Mouse (Mus musculus) left cerebral cortex, postnatal 10 days (tissue): ENCODE results near the gene Kcnn3. TPM values are rescaled to one million over a fixed set of nuclear protein-coding genes. Genes with fewer than 3 reads are reported as not detected.

ENCODE experiments used
- DNase-seq, 2 experiments: peaks; one replicate each; pipeline ENCODE4 v3.0.0; 2021 to 2022; ENCODE audit warnings: low spot score in 2 of 2, mixed read lengths in 1 of 2; ENCODE audit errors: extremely low spot score in 1 of 2
- intact Hi-C: fragments of 180-260 bp; cut with DNase I; formaldehyde crosslinking; loops from one replicate; pipeline ENCODE4 v1.15.1; 2025
- total RNA-seq, 2 experiments: library from RNA; stranded (reverse); gene quantifications; 2 replicates each; pipeline ENCODE4 v1.2.3; 2021

Kcnn3 gene
- total RNA-seq, 2 experiments from 2014 or later: 22.9 to 23.7 TPM

DNA sequence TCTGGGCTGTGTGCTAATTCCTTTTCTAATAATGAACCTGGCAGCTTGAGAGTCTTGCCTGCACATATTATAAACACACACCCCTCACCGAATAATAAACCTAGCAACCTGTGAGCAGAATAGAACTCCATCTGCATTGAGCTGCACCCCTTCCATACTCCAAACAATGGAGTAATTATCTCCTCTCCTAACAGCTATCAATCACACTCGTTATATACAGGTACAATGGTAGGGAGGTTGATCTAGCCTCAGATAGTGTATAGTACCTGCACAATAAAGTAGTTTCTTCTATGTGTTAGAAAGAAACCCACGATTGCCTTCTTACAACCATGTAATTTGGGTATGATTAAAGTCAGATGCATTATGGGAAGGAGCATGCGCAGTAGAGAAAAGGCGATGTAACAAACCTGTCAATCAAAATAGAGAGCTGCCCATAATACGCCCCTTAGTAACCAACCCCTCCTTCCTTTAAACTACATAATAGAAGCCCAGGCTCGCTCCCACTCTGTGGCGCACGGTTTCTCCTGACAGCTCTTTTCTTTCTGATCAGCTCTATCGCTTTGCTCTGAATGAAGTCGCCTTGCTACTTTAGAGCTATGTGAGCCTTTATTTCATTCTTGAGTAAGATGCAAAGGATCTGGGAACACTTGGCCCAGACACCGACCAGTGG lies 176.3 kb downstream of the Kcnn3 start:
- peak in 1 of 2 experiments; percentile 36 for DNase-seq
- intact Hi-C loops: no loop called here

DNA sequence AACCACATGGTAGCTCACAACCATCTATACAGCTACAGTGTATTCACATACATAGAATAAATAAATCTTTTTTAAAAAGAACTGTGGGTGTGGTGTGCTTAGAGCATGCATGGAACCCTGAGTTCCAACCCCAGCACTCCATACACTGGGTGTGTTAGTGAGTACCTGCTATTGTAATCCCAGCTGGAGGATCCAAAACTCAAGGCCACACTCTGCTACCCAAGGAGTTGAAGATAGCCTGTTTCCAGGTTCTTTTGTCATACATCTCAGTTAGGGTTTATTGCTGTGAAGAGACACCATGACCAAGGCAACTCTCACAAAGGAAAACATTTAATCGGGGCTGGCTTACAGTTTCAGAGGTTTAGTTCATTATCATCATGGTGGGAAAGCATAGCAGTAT lies 179.0 kb downstream of the Kcnn3 start:
- no peak for DNase-seq
- intact Hi-C loops: no loop called here

DNA sequence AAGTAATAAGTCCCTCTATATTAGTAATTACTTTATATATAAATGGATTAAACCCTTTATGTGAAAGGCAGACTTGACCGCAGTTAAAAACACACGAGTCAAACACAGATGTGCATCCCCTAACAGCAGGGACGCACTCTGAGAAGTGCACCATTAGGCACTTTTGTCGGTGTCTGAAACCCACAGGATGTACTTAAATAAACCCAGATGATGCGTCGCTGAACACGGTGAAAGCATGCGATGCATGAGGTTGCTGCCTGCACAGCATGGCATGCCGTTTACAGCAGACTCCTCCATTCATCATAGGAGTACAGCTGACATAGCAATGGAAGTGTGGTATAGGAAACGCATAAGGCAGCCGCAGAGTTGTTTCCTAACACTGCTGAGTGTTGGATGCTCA lies 180.5 kb downstream of the Kcnn3 start:
- no peak for DNase-seq
- intact Hi-C loops: no loop called here

DNA sequence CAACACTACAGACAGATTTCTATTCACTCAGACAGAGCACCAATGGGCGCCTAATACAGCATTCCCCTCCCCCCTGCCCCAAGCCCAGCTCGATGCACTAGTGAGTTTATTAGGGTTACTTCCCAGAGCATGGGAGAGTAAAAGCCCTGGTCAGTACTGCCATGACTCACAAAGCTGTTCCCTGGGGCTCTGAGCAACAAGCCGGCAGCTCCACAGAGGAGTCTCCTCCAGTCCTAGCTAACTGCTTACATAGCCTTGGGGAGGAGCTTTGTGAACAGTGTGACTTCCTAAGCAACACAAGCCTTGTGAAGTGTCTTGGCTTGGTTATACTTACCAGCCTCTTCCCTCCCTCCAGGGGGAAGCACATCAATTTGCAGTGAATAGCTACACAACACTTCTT lies 183.6 kb downstream of the Kcnn3 start:
- DNase-seq: no peak
- intact Hi-C loops: no loop called here

DNA sequence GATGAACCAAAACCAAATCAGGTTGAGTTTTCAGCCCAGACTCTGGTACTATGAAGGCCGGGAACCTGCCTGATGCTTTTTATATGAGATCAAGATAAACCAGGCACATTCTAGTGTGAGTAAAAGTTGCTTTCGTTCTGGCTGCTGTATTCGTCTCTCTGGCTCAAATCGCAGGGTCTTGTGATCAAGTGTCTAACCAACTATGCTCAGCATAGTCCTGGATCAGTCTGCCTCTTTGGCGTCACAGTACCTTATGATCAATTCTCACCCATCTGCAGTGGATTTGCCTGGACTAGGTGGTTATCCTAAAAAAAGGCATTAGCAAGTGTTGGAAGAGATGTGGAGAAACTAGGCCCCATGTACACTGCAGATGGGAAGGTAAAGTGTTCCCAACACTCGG lies 184.1 kb downstream of the Kcnn3 start:
- intact Hi-C loops: no loop called here
- DNase-seq: no peak

DNA sequence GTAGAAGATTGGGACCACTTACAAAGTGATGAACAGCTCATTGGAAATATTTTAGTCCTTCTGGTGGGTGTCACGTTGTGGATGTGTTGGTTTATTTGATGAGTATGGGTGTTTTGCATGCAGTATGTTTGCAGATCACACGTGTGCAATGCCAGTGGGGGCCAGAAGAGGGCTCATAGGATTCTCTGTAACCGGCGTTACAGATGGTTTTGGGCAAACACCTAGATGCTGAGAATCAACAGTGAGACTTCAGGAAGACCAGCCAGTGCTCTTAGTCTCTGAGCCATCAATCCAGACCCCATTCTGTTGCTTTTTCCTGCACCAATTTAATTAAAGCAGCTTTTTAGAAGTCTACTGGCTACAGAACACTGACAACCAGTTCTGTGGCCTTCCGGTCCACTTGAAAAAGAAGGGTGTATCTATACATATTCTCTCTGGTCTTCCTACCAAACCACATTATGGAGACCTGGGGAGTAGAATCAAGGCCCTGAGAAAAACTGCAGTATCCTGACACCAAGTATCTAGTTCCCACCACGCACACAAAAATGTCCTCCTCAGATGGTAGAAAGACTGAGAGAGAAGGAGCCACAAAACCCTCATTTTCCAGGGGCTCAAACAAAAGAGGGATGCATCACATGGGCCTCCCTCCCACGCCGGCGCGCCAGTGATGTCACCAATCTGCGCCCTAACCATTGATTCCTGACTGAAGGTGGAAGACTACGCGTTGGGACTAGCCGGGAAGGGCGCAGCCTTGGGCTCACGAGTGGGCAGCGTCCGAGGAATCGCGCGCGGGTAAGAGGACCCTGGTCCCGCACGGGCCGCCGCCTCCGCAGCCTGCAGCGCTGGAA lies 194.6 kb downstream of the Kcnn3 start, which contains the start of gene Adar:
TSS of gene Adar (plus strand) at position 664 of the 848 bp plus-strand sequence.
- intact Hi-C loops: loop anchor here (10.0 kb wide), 1 partner anchor 140 kb away; no protein-coding TSS in a partner anchor
- peak; percentile 92 to 93 for DNase-seq

DNA sequence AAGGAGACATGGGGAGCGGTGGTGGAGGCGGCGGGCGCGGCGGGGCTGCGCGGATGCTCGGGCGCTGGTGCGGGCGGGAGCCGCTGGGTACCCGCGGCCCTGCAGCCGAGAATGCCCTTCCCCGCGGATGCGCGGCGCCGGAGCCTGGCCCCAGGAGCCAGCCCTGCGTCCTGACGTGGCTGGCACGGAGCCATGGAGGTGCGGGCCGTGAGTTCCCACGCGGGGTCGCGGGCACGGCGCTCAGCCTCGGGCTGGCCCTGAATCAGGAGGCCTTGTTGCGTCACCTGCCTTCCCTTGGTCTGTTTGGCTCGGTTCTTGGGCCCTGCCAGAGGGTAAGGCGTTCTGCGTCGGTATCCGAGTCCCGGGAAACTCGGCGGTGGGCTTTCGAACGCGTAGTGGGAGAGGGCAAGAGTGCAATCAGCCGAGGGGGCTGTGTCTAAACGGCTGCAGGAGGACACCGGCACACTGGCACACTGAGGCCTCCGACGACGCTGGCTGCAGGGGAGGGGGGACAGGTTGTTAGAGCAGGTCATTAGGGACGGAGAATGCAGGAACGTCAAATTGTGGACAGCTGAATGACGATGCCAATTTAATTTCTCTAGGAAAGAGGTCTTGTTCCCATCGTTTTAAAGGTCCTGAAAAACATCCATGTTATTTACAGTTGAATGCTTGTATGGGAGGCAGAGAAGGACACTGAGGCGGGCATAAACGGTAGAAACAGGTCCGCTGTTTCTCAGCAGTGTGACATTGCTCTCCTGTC lies 195.4 kb downstream of the Kcnn3 start:
- intact Hi-C loops: loop anchor here (10.0 kb wide), 1 partner anchor 139 kb away; no protein-coding TSS in a partner anchor
- peak; percentile 32 to 80 for DNase-seq

DNA sequence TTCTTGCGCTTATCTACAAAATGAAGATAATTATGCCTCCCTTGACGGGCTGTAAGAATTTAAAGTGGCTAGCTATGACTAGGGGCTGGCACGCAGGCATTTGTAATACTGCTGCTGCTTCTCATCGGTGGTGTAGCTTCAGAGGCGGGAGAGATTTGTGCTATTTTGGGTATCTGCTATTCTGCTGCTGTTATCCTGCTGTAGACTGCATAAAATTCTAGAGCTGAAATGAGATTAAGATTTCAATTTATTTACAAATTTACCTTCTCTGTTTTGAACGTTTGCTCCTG lies 195.9 kb downstream of the Kcnn3 start:
- no peak for DNase-seq
- intact Hi-C loops: loop anchor here (10.0 kb wide), 1 partner anchor 139 kb away; no protein-coding TSS in a partner anchor

DNA sequence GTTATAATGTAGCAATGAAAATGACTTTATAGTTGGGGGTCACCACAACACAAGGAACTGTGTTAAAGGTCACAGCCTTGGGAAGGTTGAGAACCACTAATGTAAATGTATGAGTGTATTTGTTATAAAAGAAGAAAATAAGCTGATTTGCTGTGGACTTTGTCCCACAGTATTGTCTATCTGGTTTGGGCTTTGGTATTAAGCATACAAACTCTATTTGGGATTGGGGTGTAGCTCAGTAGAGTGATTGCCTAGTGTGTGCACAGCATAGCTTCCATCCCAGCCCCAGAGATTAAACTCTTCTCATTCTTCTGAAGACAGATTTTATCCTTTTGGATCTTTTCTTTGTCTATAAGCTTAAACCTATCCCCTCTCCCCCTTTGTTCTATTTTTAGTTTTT lies 202.1 kb downstream of the Kcnn3 start:
- DNase-seq: no peak
- intact Hi-C loops: no loop called here

DNA sequence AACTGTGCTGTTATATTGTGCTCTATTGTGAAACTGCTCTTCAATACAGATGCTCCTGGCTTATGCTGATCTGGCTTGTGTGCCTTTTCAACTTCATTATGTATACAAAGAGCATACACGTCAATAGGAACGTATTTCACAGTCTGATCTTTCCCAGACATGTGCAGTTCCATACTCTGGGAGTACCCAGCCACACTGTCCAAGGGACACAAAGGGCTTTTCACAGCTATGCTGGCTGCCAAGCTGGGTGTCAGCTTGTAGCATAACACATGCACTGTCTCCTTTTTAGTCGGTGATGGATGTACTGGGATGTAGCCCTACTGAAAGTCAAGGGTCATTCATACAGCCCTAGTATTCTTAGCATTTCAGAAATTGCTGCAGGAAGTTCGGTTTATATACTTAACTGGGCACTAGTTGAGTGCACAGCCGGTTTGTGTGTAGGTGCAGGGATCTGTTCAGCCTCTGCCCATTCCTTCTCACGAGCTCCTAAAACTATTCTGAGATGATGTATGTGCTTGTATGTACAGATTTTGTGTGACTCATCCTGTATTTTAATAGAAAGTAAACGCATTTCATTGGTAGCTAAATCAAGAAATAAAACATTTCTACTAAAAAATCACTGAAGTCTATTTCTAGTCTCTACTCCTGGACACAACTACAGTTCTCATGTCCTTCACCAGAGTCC lies 203.6 kb downstream of the Kcnn3 start:
- no peak for DNase-seq
- intact Hi-C loops: no loop called here

Other genes starting within 250 kb of the Kcnn3 start
- 10 to 100 TPM; 17.9 to 22.3 TPM for gene Slc50a1, start 249.6 kb upstream of the Kcnn3 start, total RNA-seq
- 1 to 10 TPM; 3.3 to 4.4 TPM for gene Efna1, start 239.0 kb upstream of the Kcnn3 start, total RNA-seq
- 10 to 100 TPM; 47.7 to 56.7 TPM for gene Efna3, start 197.2 kb upstream of the Kcnn3 start, total RNA-seq
- 1 to 10 TPM in 1 of 2 experiments, under 1 TPM in 1; 0.34 to 1.1 TPM for gene Efna4, start 182.1 kb upstream of the Kcnn3 start, total RNA-seq
- 10 to 100 TPM; 93.0 to 96.9 TPM for gene Adam15, start 170.2 kb upstream of the Kcnn3 start, total RNA-seq
- gene Dcst2, start 158.2 kb upstream of the Kcnn3 start, total RNA-seq: under 1 TPM; 0.39 to 0.41 TPM
- not detected for gene Dcst1, start 154.9 kb upstream of the Kcnn3 start, total RNA-seq
- gene Zbtb7b, start 125.4 kb upstream of the Kcnn3 start, total RNA-seq: 1 to 10 TPM; 6.9 TPM
- gene Lenep, start 117.4 kb upstream of the Kcnn3 start, total RNA-seq: not detected
- gene Flad1, start 108.3 kb upstream of the Kcnn3 start, total RNA-seq: 10 to 100 TPM; 31.9 to 32.7 TPM
- gene Cks1b, start 101.8 kb upstream of the Kcnn3 start, total RNA-seq: 1 to 10 TPM; 7.4 to 8.0 TPM
- 10 to 100 TPM; 12.2 to 13.8 TPM for gene Shc1, start 101.7 kb upstream of the Kcnn3 start, total RNA-seq
- gene Pygo2, start 90.0 kb upstream of the Kcnn3 start, total RNA-seq: 10 to 100 TPM; 46.0 to 50.6 TPM
- gene Pbxip1, start 83.5 kb upstream of the Kcnn3 start, total RNA-seq: 10 to 100 TPM; 32.8 to 33.8 TPM
- 10 to 100 TPM; 43.4 to 45.9 TPM for gene Pmvk, start 65.6 kb upstream of the Kcnn3 start, total RNA-seq
- gene Adar, start 194.9 kb downstream of the Kcnn3 start, total RNA-seq: 100 to 1,000 TPM in 1 of 2 experiments, 10 to 100 TPM in 1; 95.8 to 113 TPM
- gene Chrnb2, start 244.5 kb downstream of the Kcnn3 start, total RNA-seq: 10 to 100 TPM; 26.0 to 26.9 TPM